Mouse (Mus musculus) lung, embryonic 15.5 days (tissue): ENCODE data around the gene Dpp7. TPM values are rescaled to one million over a fixed set of nuclear protein-coding genes. Genes with fewer than 3 reads are reported as not detected.

ENCODE experiments used
- ATAC-seq: fragments of 200-750 bp; cut with Nextera tagmentation; 2 replicates; pipeline ENCODE4 v1.8.0; 2017; ENCODE audit warnings: moderate number of reproducible peaks, borderline replicate concordance; ENCODE audit not compliant: low FRiP score, low TSS enrichment; ENCODE audit errors: extremely low read depth
- H3K27ac ChIP-seq: fragments of 300-500 bp; sonication (generic); 2 replicates; pipeline ENCODE4 v1.5.1; 2015; ENCODE audit warnings: moderate library complexity, mild to moderate bottlenecking, inconsistent platforms
- H3K27me3 ChIP-seq: fragments of 300-500 bp; sonication (generic); 2 replicates; pipeline ENCODE4 v1.6.1; 2015; ENCODE audit warnings: inconsistent platforms
- H3K36me3 ChIP-seq: fragments of 300-500 bp; sonication (generic); 2 replicates; pipeline ENCODE4 v1.6.1; 2015; ENCODE audit warnings: inconsistent platforms
- H3K4me1 ChIP-seq: fragments of 300-500 bp; sonication (generic); 2 replicates; pipeline ENCODE4 v1.6.1; 2015; ENCODE audit warnings: inconsistent platforms
- H3K4me2 ChIP-seq: fragments of 300-500 bp; sonication (generic); 2 replicates; pipeline ENCODE4 v1.6.1; 2015; ENCODE audit warnings: inconsistent platforms, mild to moderate bottlenecking, moderate library complexity
- H3K4me3 ChIP-seq: fragments of 300-500 bp; sonication (generic); 2 replicates; pipeline ENCODE4 v1.5.1; 2015; ENCODE audit warnings: mild to moderate bottlenecking, inconsistent platforms
- H3K9ac ChIP-seq: fragments of 300-500 bp; sonication (generic); 2 replicates; pipeline ENCODE4 v1.6.1; 2015; ENCODE audit warnings: inconsistent platforms
- H3K9me3 ChIP-seq: fragments of 300-500 bp; sonication (generic); 2 replicates; pipeline ENCODE4 v1.6.1; 2016; ENCODE audit warnings: inconsistent platforms
- WGBS: fragments of 180-500 bp; shearing (Covaris S2); methylation state at CpG from one replicate; pipeline ENCODE4 v1.1.7; 2015; 5-methylcytosine and 5-hydroxymethylcytosine counted together
- polyA plus RNA-seq: library from polyadenylated mRNA; unstranded; fragments of >200 nt; fragmentation: Nextera tagmentation; extraction: Ambion mirVana; gene quantifications from 2 replicates; pipeline ENCODE4 v1.2.1, GENCODE M21; 2015

Dpp7 gene
- polyA plus RNA-seq, 1 experiment from 2014 or later, result 14.9 TPM

- Histone ChIP-seq H3K9me3 (no peaks in the 10 kb centered on the region), H3K4me2 (peak overlapping the region; percentile 79; the same call in 1 of the 2 replicates), H3K27ac (no peak overlapping the region), H3K9ac (no peak overlapping the region), H3K27me3 (peaks cover 50% of the 10 kb centered on the region), H3K4me3 (peak overlapping the region; percentile 44), H3K4me1 (peaks cover 10% of the 10 kb centered on the region), H3K36me3 (no peaks in the 10 kb centered on the region)
- 64% methylated on average over 7 of the region's 7 CpGs for WGBS
- ATAC-seq, result no peak
Measured at GRCm38 (mm10) chr2:25303931-25304656, 52.1 kb downstream of the Dpp7 start.

GRCm38 (mm10) chr2:25303452-25303851 lies 52.7 kb downstream of the Dpp7 start:
- H3K4me2 ChIP-seq, result no peak overlapping the region
- H3K36me3 ChIP-seq, result no peaks in the 10 kb centered on the region
- no peak overlapping the region for H3K27ac ChIP-seq
- no peak overlapping the region for H3K4me3 ChIP-seq
- H3K4me1 ChIP-seq, result peaks cover 10% of the 10 kb centered on the region
- peak; percentile 12; the same call in 1 of the 2 replicates for ATAC-seq
- 63% methylated on average over 3 of the region's 3 CpGs for WGBS
- H3K27me3 ChIP-seq, result peaks cover 43% of the 10 kb centered on the region
- H3K9me3 ChIP-seq, result no peaks in the 10 kb centered on the region
- no peak overlapping the region for H3K9ac ChIP-seq

Other genes with a start within 250 kb of the Dpp7 start
- 15.7 and 16.0 TPM in 2 replicates for gene Nrarp, start 175.6 kb downstream of the Dpp7 start, polyA plus RNA-seq
- 8.8 and 11.7 TPM in 2 replicates for gene Tor4a, start 159.5 kb downstream of the Dpp7 start, polyA plus RNA-seq
- gene Nelfb, start 144.9 kb downstream of the Dpp7 start, polyA plus RNA-seq, result 121 and 122 TPM in 2 replicates
- gene Stpg3, start 141.7 kb downstream of the Dpp7 start, polyA plus RNA-seq, result not detected in 2 replicates
- gene Fam166a, start 137.6 kb downstream of the Dpp7 start, polyA plus RNA-seq, result 0.69 and 1.4 TPM in 2 replicates
- gene Tubb4b, start 131.7 kb downstream of the Dpp7 start, polyA plus RNA-seq, result 704 and 709 TPM in 2 replicates
- not detected in 2 replicates for gene Slc34a3, start 122.0 kb downstream of the Dpp7 start, polyA plus RNA-seq
- gene Rnf224, start 119.6 kb downstream of the Dpp7 start, polyA plus RNA-seq, result not detected in 2 replicates
- 8.9 and 9.9 TPM in 2 replicates for gene Rnf208, start 114.1 kb downstream of the Dpp7 start, polyA plus RNA-seq
- gene Cysrt1, start 113.9 kb downstream of the Dpp7 start, polyA plus RNA-seq, result 0.19 and 0.35 TPM in 2 replicates
- 3.5 and 5.0 TPM in 2 replicates for gene AL732309.1, start 109.5 kb downstream of the Dpp7 start, polyA plus RNA-seq
- gene Tmem203, start 100.9 kb downstream of the Dpp7 start, polyA plus RNA-seq, result 24.4 and 24.5 TPM in 2 replicates
- gene Tprn, start 93.7 kb downstream of the Dpp7 start, polyA plus RNA-seq, result 6.7 and 8.7 TPM in 2 replicates
- 229 and 239 TPM in 2 replicates for gene Ssna1, start 83.9 kb downstream of the Dpp7 start, polyA plus RNA-seq
- 132 and 136 TPM in 2 replicates for gene Anapc2, start 83.9 kb downstream of the Dpp7 start, polyA plus RNA-seq
- gene Tmem210, start 68.2 kb downstream of the Dpp7 start, polyA plus RNA-seq, result not detected in 2 replicates
- 3.4 and 4.5 TPM in 2 replicates for gene Lrrc26, start 66.4 kb downstream of the Dpp7 start, polyA plus RNA-seq
- 0.45 and 0.48 TPM in 2 replicates for gene Grin1, start 37.2 kb downstream of the Dpp7 start, polyA plus RNA-seq
- 48.8 and 52.0 TPM in 2 replicates for gene Man1b1, start 24.0 kb downstream of the Dpp7 start, polyA plus RNA-seq
- gene Uap1l1, start 9.3 kb upstream of the Dpp7 start, polyA plus RNA-seq, result 16.4 and 20.5 TPM in 2 replicates
- 42.2 and 45.2 TPM in 2 replicates for gene Sapcd2, start 16.0 kb upstream of the Dpp7 start, polyA plus RNA-seq
- 2.1 and 3.6 TPM in 2 replicates for gene Entpd2, start 39.5 kb upstream of the Dpp7 start, polyA plus RNA-seq
- gene Npdc1, start 43.0 kb upstream of the Dpp7 start, polyA plus RNA-seq, result 27.5 and 28.7 TPM in 2 replicates
- gene Fut7, start 66.9 kb upstream of the Dpp7 start, polyA plus RNA-seq, result 0.11 TPM in 1 of 2 replicates, not detected in the other
- gene Abca2, start 72.3 kb upstream of the Dpp7 start, polyA plus RNA-seq, result 4.5 and 4.8 TPM in 2 replicates
- 77.9 and 90.3 TPM in 2 replicates for gene Clic3, start 100.5 kb upstream of the Dpp7 start, polyA plus RNA-seq
- 31.5 and 37.0 TPM in 2 replicates for gene Paxx, start 104.7 kb upstream of the Dpp7 start, polyA plus RNA-seq
- 10.2 and 24.3 TPM in 2 replicates for gene Ptgds, start 113.7 kb upstream of the Dpp7 start, polyA plus RNA-seq
- not detected in 2 replicates for gene Lcn12, start 137.6 kb upstream of the Dpp7 start, polyA plus RNA-seq
- gene Fbxw5, start 144.4 kb upstream of the Dpp7 start, polyA plus RNA-seq, result 72.8 and 76.2 TPM in 2 replicates
- gene C8g, start 145.4 kb upstream of the Dpp7 start, polyA plus RNA-seq, result 5.8 and 6.6 TPM in 2 replicates
- 37.1 and 41.3 TPM in 2 replicates for gene Traf2, start 190.6 kb upstream of the Dpp7 start, polyA plus RNA-seq
- gene Edf1, start 201.5 kb upstream of the Dpp7 start, polyA plus RNA-seq, result 311 and 323 TPM in 2 replicates
- 4.5 and 7.1 TPM in 2 replicates for gene Mamdc4, start 218.5 kb upstream of the Dpp7 start, polyA plus RNA-seq
- gene Phpt1, start 218.9 kb upstream of the Dpp7 start, polyA plus RNA-seq, result 163 and 177 TPM in 2 replicates
- 0.09 TPM in 1 of 2 replicates, not detected in the other for gene Ajm1, start 225.4 kb upstream of the Dpp7 start, polyA plus RNA-seq